Mouse (Mus musculus) liver, embryonic 11.5 days (tissue): ENCODE results near the gene Dao. TPM values are rescaled to one million over a fixed set of nuclear protein-coding genes. Genes with fewer than 3 reads are reported as not detected.

ENCODE experiments used
- ATAC-seq: fragments of 200-750 bp; cut with Nextera tagmentation; replicated peaks from 2 replicates; pipeline ENCODE4 v1.8.0; 2017; ENCODE audit warnings: moderate number of reproducible peaks, mild to moderate bottlenecking, moderate TSS enrichment, moderate library complexity; ENCODE audit not compliant: low FRiP score
- DNase-seq: peaks from one replicate; pipeline ENCODE4 v3.0.0-alpha.2; 2017; ENCODE audit warnings: low spot score
- H3K27ac ChIP-seq: fragments of 300-500 bp; sonication (generic); 2 replicates; pipeline ENCODE4 v1.5.1; 2014; ENCODE audit warnings: mild to moderate bottlenecking, low read depth, low read length, control low read depth
- H3K27me3 ChIP-seq: fragments of 300-500 bp; sonication (generic); replicated peaks from 2 replicates; pipeline ENCODE4 v1.6.1; 2014; ENCODE audit warnings: low read length, mixed read lengths; ENCODE audit not compliant: control insufficient read depth, insufficient read depth
- H3K36me3 ChIP-seq: fragments of 300-500 bp; sonication (generic); 2 replicates; pipeline ENCODE4 v1.6.1; 2014; ENCODE audit warnings: mild to moderate bottlenecking, low read length, moderate library complexity, mixed read lengths; ENCODE audit not compliant: control insufficient read depth, insufficient read depth
- H3K4me1 ChIP-seq: fragments of 300-500 bp; sonication (generic); replicated peaks from 2 replicates; pipeline ENCODE4 v1.6.1; 2014; ENCODE audit warnings: low read length, mixed read lengths; ENCODE audit not compliant: control insufficient read depth, insufficient read depth
- H3K4me2 ChIP-seq: fragments of 300-500 bp; sonication (generic); 2 replicates; pipeline ENCODE4 v1.6.1; 2014; ENCODE audit warnings: mild to moderate bottlenecking, control low read depth, moderate library complexity
- H3K4me3 ChIP-seq: fragments of 300-500 bp; sonication (generic); 2 replicates; pipeline ENCODE4 v1.5.1; 2014; ENCODE audit warnings: low read depth, low read length, control low read depth
- H3K9ac ChIP-seq: fragments of 300-500 bp; sonication (generic); 2 replicates; pipeline ENCODE4 v1.6.1; 2014; ENCODE audit warnings: low read depth, low read length, control low read depth
- H3K9me3 ChIP-seq: fragments of 300-500 bp; sonication (generic); 2 replicates; pipeline ENCODE4 v1.6.1; 2016; ENCODE audit warnings: low read length, inconsistent platforms, mixed read lengths; ENCODE audit not compliant: control insufficient read depth
- WGBS: fragments of 180-500 bp; shearing (Covaris S2); extraction: QIAGEN DNeasy Blood & Tissue Kit; methylation state at CpG from one replicate; pipeline ENCODE4 v1.1.7; 2014; 5-methylcytosine and 5-hydroxymethylcytosine counted together
- polyA plus RNA-seq: library from polyadenylated mRNA; unstranded; fragments of >200 nt; fragmentation: Nextera tagmentation; extraction: Ambion mirVana; gene quantifications from 2 replicates; pipeline ENCODE4 v1.2.1, GENCODE M21; 2014

The Dao gene
- polyA plus RNA-seq, 1 experiment from 2014 or later = not detected

DNA sequence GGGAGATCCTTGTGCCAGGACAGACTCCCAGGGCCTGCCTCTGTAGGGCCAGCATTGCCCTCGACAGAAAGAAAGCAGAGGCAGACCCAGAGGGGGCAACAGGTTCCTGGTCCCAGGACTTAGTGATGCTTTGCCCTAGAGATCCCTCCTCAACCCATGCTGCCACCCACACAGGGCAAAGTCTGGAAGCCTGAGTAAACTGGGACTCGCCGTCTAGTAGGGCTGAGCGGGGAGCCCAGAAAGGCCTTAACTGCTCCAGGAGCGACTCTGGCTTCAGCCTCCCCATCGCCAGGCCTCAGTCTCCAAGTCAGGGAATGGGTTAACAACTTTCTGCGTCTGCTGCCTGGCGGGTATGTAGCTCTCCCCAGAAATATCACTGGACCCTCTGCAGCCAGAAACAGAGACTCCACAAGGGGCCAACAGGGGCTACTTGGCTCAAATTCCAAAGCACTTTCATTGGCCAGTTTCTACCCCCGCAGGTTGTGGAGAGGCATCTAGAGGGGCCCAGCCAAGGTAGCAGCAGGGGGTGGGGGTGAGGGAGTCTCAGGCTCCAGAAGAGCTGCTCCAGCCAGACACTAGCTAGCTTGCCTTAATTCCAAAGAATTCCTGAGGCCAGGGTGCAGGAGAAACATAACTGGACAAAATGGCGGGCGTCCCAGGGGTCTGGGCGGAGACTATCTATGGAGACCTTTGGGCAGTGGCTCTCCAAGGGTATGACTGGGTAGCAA is 23.9 kb downstream of the Dao start:
- WGBS = 81% methylated on average over 12 of the region's 12 CpGs
- no peak for ATAC-seq

DNA sequence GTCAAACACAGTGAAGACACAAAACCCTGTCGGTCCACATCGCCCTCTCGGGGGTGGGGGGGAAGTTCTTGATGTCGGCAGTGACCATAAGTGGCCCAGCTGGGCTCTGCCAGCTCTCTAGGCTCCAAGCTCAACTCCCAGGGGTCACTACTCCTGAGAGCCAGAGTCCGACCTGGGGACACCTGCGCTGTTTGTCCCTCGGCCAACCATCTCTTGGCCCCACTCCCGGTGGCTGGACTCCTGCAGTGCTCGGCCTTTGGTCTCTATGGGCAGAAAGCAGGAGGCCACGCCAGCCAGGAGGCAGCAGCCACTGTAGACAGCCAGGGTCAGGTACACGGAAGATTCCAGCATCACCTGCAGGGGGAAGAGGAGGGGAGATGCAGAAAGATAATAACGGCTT is 24.6 kb downstream of the Dao start:
- ATAC-seq (no peak), DNase-seq (no peak)
- Histone ChIP-seq H3K4me3 (no peak overlapping the region), H3K27ac (no peak overlapping the region), H3K4me1 (no peaks in the 10 kb centered on the region), H3K36me3 (no peaks in the 10 kb centered on the region), H3K9ac (no peak overlapping the region), H3K27me3 (no peaks in the 10 kb centered on the region), H3K4me2 (no peak overlapping the region), H3K9me3 (no peaks in the 10 kb centered on the region)
- WGBS = 78% methylated on average over 12 of the region's 12 CpGs

More for the DNA sequence above, 23.9 kb downstream of the Dao start:
- no peak overlapping the region for H3K4me3 ChIP-seq
- H3K27ac ChIP-seq = no peak overlapping the region
- no peaks in the 10 kb centered on the region for H3K9me3 ChIP-seq
- H3K36me3 ChIP-seq = no peaks in the 10 kb centered on the region
- no peak for DNase-seq
- H3K4me1 ChIP-seq = no peaks in the 10 kb centered on the region
- H3K9ac ChIP-seq = no peak overlapping the region
- no peak overlapping the region for H3K4me2 ChIP-seq
- H3K27me3 ChIP-seq = no peaks in the 10 kb centered on the region

DNA sequence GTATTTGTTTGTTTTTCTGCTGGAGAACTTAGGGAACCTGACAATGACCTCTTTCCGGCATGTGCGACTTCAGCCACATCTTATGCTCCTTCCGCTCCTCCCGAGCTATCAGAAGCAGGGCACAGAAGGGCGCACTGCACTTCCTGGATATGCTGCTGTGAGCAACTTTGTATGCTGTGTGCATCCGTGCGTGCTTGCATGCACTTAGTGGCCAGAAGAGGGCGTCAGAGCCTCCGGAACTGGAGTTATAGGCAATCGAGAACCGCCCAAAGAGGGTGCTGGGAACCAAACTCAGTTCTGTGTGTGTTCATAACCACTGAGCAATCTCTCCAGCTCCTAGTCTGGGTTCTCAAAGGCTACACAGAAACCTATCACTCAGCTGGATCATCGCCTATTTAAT is 27.1 kb downstream of the Dao start:
- DNase-seq (no peak), ATAC-seq (no peak)
- Histone ChIP-seq H3K9ac (no peak overlapping the region), H3K27me3 (no peaks in the 10 kb centered on the region), H3K36me3 (no peaks in the 10 kb centered on the region), H3K27ac (no peak overlapping the region), H3K4me2 (no peak overlapping the region), H3K9me3 (no peaks in the 10 kb centered on the region), H3K4me3 (no peak overlapping the region), H3K4me1 (no peaks in the 10 kb centered on the region)
- WGBS = 82% methylated on average over 12 of the region's 12 CpGs

DNA sequence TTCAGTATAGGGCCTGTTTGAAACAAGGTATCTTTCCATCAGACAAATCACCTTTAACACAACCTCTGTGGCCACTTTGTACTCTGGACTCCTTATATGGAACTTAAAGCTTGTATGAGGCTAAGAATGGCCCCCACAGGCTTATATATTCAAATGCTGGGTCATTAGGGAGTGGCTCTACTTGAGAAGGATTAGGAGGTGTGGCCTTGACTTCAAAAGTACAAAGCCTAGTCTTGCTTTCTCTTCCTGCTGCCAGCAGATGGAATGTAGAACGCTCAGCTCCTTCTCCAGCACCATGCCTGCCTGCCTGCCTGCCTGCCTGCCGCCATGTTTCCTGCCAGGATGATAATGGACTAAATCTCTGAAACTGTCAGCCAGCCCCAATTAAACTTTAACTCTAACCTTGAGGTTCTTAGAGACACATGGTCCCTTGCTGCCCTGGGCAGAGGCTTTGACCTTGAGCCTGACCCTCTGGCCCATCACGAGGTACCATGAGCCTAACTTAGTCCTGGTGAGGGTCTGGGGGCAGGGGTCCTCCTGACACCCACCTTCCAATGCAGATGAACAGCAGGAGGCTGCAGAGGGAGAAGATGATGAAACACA is 28.8 kb downstream of the Dao start:
- 70% methylated on average over 3 of the region's 3 CpGs for WGBS
- ATAC-seq = no peak

DNA sequence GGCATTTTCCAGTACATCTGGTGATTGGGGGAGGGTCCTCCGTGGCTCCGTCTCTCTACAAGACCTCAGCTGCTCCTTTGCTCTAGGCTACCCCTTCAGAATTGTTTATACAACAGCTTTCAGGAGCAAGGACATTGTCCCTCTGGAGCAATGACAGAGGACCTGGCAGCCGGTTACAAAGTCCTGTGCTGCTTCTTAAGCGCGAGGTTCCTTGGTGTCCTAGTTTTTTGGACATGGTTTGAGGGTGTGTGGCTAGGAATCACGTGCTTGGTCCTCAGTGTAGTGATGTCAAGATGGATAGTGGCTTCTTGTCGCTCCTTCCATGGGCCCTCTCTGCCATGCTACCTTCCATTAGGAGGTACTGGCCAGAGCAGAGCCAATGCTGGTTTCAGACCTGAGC is 30.9 kb downstream of the Dao start:
- no peaks in the 10 kb centered on the region for H3K27me3 ChIP-seq
- H3K4me3 ChIP-seq = no peak overlapping the region
- WGBS = 68% methylated on average over 7 of the region's 7 CpGs
- ATAC-seq (no peak), DNase-seq (no peak)
- H3K9ac ChIP-seq = no peak overlapping the region
- H3K4me1 ChIP-seq = no peaks in the 10 kb centered on the region
- no peak overlapping the region for H3K27ac ChIP-seq
- H3K4me2 ChIP-seq = no peak overlapping the region
- H3K9me3 ChIP-seq = no peaks in the 10 kb centered on the region
- no peaks in the 10 kb centered on the region for H3K36me3 ChIP-seq

More for the DNA sequence above, 28.8 kb downstream of the Dao start:
- Histone ChIP-seq H3K4me1 (no peaks in the 10 kb centered on the region), H3K9me3 (no peaks in the 10 kb centered on the region), H3K27ac (no peak overlapping the region), H3K36me3 (no peaks in the 10 kb centered on the region), H3K27me3 (no peaks in the 10 kb centered on the region), H3K9ac (no peak overlapping the region), H3K4me2 (no peak overlapping the region), H3K4me3 (no peak overlapping the region)
- no peak for DNase-seq

DNA sequence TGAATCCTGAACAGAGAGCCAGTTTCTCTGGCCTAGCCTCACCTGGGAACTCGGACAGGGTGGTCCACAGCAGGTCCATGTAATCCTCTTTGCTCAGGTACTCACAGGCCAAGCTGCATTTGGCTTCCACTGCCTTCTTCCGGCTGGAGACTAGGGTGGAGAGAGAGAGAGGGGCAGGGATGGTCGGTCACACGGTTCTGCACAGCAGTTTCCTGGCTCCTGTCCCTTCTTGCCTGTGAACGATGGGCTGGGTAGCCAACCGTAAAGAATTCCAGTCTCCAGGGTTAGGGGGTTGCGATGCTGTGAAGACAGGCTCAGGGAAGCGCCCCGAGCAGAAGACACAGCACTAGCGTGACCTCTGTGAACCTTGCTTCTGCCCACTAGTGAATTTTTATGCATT is 31.6 kb downstream of the Dao start:
- H3K27me3 ChIP-seq = no peaks in the 10 kb centered on the region
- no peak overlapping the region for H3K9ac ChIP-seq
- 72% methylated on average over 10 of the region's 10 CpGs for WGBS
- no peak overlapping the region for H3K4me3 ChIP-seq
- no peaks in the 10 kb centered on the region for H3K9me3 ChIP-seq
- H3K27ac ChIP-seq = no peak overlapping the region
- H3K36me3 ChIP-seq = no peaks in the 10 kb centered on the region
- no peaks in the 10 kb centered on the region for H3K4me1 ChIP-seq
- no peak for ATAC-seq
- H3K4me2 ChIP-seq = no peak overlapping the region
- DNase-seq = no peak

DNA sequence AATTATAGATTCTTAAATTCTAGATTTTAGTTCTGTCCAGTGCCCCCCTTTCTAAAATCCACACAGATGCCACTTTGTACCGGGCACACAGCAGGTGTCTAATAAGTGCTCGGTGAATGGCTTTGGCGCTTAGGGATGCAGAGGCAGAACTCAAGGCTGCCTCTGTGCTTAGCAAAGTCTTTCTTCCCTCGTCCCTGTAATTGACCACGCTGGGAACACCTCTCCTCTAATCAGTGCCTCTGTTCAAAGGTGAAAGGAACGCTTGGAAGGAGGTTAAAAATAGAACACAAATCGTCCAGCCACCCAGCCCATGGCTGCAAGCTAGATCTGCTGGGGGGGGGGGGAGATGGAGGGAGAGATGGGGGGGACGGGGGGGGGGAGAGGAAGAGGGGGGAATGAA is 37.0 kb downstream of the Dao start:
- WGBS = 42% methylated on average over 7 of the region's 8 CpGs

DNA sequence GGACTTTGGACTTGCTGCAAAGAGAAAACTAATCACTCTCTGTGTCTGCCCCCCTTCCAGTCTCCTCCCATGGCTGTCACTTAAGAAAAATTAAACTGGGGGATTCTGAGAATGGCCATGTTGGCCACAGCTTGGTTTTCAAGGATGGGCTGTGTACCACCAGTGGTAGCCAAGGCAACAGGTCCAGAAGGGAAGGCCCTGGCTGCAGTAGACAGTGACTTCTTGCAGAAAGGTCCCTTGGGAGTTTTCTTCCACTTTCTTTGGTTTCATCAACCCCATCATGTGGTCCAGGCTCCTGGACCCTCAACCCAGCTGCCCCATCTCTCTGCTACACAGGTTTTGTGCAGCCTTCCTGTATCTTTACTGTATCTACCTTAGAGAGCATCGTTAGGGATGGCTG is 37.4 kb downstream of the Dao start:
- Histone ChIP-seq H3K4me2 (no peak overlapping the region), H3K4me3 (no peak overlapping the region), H3K27me3 (no peaks in the 10 kb centered on the region), H3K4me1 (peaks cover 7% of the 10 kb centered on the region; the same call in 1 of the 2 replicates), H3K27ac (no peak overlapping the region), H3K36me3 (no peaks in the 10 kb centered on the region), H3K9me3 (no peaks in the 10 kb centered on the region), H3K9ac (no peak overlapping the region)
- 63% methylated on average over 1 of the region's 1 CpGs for WGBS
- DNase-seq = no peak
- ATAC-seq = no peak

More for the DNA sequence above, 37.0 kb downstream of the Dao start:
- H3K4me3 ChIP-seq = no peak overlapping the region
- H3K9ac ChIP-seq = no peak overlapping the region
- H3K27me3 ChIP-seq = no peaks in the 10 kb centered on the region
- no peaks in the 10 kb centered on the region for H3K36me3 ChIP-seq
- no peak overlapping the region for H3K4me2 ChIP-seq
- H3K9me3 ChIP-seq = no peaks in the 10 kb centered on the region
- peaks cover 7% of the 10 kb centered on the region; the same call in 1 of the 2 replicates for H3K4me1 ChIP-seq
- no peak overlapping the region for H3K27ac ChIP-seq
- ATAC-seq (no peak), DNase-seq (no peak)
